Mouse (Mus musculus): ENCODE measurements around the gene Rpia. TPM values are rescaled to one million over a fixed set of nuclear protein-coding genes. Genes with fewer than 3 reads are reported as not detected.
"Not testable (repeated sequence)": the region's sequence is repeated elsewhere in the genome, so short reads cannot be mapped to it uniquely, and the experiment has no call there.

The Rpia gene
- total RNA-seq (2021), result 10 to 100 TPM; 11.2 to 12.5 TPM
- long read RNA-seq, experiment 1, partial matches to known transcripts, result 1 of 2 reads
- long read RNA-seq, experiment 1, other reads (novel, unspliced or antisense), result 1 of 2 reads
- long read RNA-seq, experiment 2, partial matches to known transcripts, result 2 of 2 reads
- long read RNA-seq, experiment 2, other reads (novel, unspliced or antisense), result 0 of 2 reads

DNA sequence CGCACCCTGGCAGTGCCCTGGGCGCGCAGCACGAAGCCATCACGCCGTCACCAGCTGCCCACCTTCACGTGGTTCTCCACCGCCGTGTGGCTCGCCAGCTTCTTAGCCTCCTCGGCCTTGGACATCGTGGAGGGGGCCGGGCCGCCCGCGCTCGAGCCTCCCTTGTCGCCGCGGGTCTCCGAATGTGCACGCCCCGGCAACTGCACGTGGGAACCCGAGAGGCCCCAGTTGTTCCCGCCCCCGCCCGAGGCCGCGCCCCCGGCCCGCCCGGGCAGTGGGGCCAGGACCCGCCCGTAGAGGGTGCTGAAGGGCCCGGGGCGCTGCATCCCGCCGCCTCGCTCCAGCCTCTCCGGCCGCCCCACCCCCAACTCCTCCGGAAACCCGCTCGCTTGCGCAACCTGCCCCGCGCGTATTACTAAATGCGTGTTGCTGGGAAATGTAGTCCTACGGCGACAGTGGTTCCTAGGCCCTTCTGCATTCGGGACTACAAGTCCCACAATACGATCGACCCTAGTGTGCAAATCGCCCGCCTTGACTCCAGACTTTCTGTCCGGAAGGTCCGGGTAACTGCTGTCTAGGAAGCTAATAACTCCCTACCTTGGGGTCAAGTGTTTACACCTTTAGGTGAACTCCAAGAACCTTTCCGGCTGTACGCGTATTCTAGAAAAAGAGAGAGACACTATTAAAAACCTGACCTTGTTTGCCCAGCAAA lies at the start of gene Rpia:
TSS of gene Rpia (minus strand) at position 409 of the 712 bp plus-strand sequence.
- H3K27ac ChIP-seq, result peak within 1 kb of the TSS; percentile 85
- TF ChIP-seq CTCF (conservative IDR thresholded peaks at IDR 0.05), result peak; percentile 73
- DNase-seq (ENCODE audit: low spot score in 2 of 2), result peak; percentile 96 to 98

DNA sequence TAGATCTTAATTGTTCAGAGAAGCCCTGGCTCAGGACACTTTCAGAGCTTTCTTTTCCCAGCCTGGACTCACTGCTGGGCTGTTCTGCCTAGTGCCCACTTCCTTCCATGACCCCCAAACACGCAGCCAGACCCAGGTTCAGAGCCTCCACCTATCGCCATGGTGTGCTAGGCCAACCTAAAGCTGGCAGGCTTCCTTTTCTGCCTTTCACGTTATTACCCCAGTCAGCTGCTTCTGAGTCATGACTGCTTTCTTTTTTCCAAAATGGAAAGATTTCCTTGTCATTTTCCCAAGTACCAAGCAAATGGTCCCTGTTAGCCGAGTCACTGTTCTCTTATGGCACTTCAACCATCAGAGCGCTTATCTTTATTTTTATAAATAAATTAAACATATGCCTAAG lies 48.2 kb upstream of the Rpia start:
- no peak overlapping the region for H3K4me3 ChIP-seq

More for the DNA sequence above, at the start of gene Rpia:
- peak within 1 kb of the TSS; percentile 73 for H3K4me3 ChIP-seq

DNA sequence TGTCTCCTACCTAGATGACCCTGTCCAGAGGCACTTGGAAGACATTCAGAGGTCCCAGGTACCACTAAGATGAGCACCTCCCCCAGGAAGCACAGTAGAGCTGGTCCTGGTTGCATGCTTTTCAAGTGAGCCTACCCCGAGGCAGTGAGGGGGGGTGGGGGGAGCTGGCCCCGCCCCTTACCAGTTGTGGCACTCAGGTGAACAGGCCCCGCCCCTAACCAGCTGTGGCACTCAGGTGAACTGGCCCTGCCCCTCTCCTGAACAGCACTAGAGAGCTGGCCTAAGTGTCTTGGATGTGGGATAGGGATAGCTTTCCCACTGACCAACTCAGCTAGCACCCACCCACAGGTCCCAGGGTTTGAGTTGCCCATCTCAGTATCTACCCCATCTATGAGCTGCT lies 46.5 kb upstream of the Rpia start:
- no peak for TF ChIP-seq CTCF (conservative IDR thresholded peaks at IDR 0.05)
- Histone ChIP-seq H3K4me3 (no peak overlapping the region), H3K27ac (no peak overlapping the region)
- no peak for DNase-seq (ENCODE audit: low spot score in 2 of 2)

More for the DNA sequence above, 48.2 kb upstream of the Rpia start:
- no peak for DNase-seq (ENCODE audit: low spot score in 2 of 2)
- no peak overlapping the region for H3K27ac ChIP-seq
- no peak for TF ChIP-seq CTCF (conservative IDR thresholded peaks at IDR 0.05)

DNA sequence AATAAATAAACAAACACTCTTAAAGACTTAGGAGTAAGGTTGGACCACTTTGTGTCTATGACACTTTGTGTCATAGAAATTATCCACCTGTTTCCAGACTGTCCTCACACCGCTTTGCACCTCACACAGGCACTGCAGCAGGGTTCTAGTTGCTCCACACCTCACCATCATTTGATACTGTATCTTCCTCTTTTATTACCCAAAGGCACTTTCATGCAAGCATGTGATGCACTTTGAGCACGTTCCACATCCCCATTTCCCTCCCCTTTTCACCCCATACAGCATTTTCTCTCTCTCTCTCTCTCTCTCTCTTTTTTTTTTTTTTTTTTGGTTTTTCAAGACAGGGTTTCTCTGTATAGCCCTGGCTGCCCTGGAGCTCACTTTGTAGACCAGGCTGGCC lies 45.3 kb upstream of the Rpia start:
- no peak overlapping the region for H3K27ac ChIP-seq
- no peak for DNase-seq (ENCODE audit: low spot score in 2 of 2)
- H3K4me3 ChIP-seq, result no peak overlapping the region
- TF ChIP-seq CTCF (conservative IDR thresholded peaks at IDR 0.05), result no peak

DNA sequence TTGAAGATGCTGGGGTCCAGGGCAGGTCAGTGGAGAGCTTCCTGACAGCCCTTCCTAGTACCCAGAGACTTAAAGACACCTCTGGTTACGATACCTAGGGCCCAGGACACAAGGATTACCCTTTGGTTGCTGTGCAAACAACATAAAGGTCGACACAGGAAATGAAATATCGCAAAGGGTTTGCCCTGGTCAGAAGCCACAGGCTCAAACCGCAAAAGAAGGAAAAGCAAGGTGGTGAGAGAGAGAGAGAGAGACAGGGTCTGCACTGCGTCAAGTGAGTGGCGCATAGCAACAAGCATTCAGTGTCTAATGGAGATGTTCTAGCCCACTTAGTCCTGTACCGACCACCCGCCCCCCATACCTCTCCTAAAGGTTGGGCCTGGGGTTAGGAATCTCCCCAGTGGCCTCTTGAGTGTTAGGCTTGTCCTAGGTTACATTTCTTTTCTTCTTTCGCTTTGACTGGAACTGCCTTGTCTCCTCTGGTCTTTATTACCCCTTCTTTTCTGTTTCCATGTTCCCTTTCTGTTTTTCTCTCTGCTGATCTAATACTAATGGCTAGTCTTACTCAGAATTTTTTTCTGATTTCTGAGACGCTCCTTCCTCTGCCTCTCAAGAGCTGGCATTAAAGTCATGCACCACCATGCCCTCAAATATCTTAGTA lies 39.3 kb upstream of the Rpia start:
- no peak for DNase-seq (ENCODE audit: low spot score in 2 of 2)
- H3K27ac ChIP-seq, result no peak overlapping the region
- TF ChIP-seq CTCF (conservative IDR thresholded peaks at IDR 0.05), result no peak
- no peak overlapping the region for H3K4me3 ChIP-seq

DNA sequence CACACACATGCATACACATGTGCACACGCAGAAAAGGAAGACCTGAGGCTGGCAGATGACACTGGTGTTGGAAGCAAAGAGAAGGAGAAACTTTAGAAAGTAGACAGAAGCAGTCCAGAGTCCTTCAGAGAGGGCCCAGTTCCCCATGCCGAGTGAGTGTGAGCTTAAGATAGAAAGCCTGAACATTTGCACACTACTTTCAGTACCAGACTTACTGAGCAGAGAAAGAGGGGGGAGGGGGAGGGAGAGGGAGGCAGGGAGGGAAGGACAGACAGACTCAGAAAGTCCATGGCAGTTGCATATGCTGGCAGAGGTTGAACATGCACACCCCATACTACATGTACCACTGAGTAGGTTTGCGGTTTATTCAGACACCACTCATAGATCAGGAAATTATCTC lies 38.5 kb upstream of the Rpia start:
- no peak overlapping the region for H3K4me3 ChIP-seq
- H3K27ac ChIP-seq, result no peak overlapping the region
- no peak for DNase-seq (ENCODE audit: low spot score in 2 of 2)
- TF ChIP-seq CTCF (conservative IDR thresholded peaks at IDR 0.05), result no peak

DNA sequence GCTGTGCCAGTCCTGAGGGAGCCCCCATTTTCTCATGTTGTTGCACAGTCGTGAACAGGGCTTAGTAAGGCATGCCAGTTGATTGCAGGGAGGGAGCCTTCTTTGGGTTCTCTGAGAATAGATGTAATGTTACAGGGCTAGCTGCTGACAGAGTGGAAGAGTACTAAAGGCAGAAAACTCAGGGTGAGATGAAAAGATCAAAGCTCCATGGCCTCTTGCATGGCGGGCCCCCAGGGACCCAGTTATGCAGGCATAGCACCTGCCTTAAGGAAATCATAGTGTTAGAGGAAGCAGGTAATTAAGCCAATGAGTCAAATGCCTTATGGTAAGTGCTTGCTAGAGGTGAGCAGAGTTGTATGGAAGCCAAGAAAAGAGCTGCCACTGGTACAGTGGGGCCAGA lies 37.4 kb upstream of the Rpia start:
- no peak overlapping the region for H3K4me3 ChIP-seq
- H3K27ac ChIP-seq, result no peak overlapping the region
- TF ChIP-seq CTCF (conservative IDR thresholded peaks at IDR 0.05), result no peak

DNA sequence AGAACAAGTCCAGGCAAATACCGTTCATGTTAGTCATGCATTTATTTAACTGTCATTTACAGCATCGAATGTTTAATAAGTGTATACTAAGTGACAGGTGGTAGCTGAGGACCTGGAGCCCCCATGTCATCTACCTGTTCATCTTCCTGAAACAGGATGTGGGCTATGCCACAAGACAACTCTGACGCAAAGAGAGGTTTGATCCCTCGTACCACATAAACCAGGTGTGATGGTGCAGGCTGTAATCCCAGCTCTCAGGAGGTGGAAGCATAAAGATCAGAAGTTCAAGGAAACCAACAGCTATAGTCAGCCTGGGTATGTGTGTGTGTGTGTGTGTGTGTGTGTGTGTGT lies 32.9 kb upstream of the Rpia start:
- no peak for DNase-seq (ENCODE audit: low spot score in 2 of 2)
- peak overlapping the region; percentile 67 for H3K4me3 ChIP-seq
- H3K27ac ChIP-seq, result peak overlapping the region; percentile 81
- TF ChIP-seq CTCF (conservative IDR thresholded peaks at IDR 0.05), result no peak

More for the DNA sequence above, 37.4 kb upstream of the Rpia start:
- no peak for DNase-seq (ENCODE audit: low spot score in 2 of 2)

DNA sequence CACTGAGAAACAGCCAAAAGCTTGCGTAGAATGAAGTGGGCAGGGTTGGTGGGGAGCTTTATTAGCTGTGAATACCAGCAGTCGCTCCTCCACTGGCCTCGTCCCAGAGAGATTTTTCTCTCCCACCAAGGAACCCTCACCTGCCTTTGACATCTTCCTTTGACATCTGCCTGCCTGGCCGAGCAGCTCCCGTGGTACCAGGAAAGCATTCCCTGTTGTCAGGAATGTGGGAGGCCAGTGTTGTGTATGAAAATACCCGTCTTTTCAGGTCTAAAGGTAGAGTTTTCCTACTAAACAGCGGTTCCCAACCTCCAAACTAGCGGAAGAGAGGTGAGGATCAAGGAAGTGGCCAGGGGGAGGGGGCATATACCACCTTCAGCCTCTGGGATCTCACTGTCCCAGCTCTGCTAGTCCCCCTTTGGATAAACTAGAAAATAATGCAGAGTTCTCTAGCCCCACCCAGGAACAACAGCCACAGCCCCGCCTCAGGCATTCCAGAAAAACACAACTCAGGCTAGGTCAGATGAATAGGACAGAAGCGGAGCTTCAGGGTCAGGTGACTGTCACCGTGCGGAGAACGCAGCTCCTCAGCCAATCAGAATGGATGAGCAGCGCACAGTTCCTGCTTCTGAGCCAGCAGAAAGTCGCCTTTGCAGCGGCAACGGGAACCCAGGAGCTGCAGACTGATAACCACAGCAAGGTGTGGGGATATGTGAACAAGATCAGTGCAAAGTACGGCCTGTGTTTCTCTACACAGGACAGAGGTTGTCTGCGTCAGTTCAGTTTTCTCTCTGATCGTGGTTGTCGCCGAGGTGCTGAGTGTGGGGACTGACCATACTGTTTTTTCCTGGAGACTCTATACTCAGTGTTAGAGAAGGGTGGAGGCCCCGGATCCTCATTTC lies 32.3 kb upstream of the Rpia start:
- TF ChIP-seq CTCF (conservative IDR thresholded peaks at IDR 0.05), result no peak

DNA sequence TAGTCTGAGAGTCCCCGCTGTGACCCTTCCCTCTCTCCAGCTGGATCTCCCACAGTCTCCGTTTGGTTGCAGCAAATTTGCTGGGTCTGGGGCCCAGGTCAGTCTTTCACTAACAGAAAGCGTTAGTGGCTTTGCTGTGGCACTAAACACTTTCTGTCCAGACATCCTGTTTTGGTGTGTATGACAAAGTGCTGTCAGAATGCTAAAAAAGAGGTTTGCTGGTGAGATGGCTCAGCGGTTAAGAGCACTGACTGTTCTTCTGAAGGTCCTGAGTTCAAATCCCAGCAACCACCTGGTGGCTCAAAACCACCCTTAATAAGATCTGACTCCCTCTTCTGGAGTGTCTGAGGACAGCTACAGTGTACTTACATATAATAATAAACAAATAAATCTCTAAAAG lies 31.2 kb upstream of the Rpia start:
- not testable (repeated sequence) for DNase-seq (ENCODE audit: low spot score in 2 of 2); H3K4me3 ChIP-seq; H3K27ac ChIP-seq
- 0 out of 2 replicates have a peak, but pooled peaks have one; percentile 10 for TF ChIP-seq CTCF (conservative IDR thresholded peaks at IDR 0.05)

More for the DNA sequence above, 32.3 kb upstream of the Rpia start:
- Histone ChIP-seq H3K27ac (peak overlapping the region; percentile 81), H3K4me3 (peak overlapping the region; percentile 67)
- DNase-seq (ENCODE audit: low spot score in 2 of 2), result peak; percentile 68 to 77

DNA sequence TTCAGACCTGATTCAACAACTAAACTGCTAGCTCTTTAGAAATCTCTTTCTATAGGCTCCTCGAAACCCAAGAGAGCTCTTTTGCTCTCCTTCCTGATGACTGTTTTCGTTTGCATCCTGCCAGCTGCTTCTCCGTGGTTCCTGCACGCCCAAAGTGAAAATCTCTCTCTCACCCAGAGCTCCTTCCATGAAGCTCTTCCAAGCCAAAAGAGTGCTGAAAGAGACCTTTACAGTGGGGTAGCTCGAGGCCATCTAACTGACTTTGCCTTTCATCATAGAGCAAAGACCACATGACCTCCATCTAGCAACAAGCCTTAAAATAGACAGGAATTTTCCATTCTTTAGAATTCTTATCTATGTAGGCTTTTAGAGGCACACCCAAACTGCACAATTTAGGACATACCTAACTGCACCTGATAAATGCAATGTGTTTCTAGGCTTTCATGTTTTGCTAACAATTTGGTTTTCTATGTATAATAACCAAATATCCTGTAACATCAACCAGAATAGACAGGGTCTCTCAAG lies 30.4 kb upstream of the Rpia start:
- Histone ChIP-seq H3K27ac (no peak overlapping the region), H3K4me3 (no peak overlapping the region)
- DNase-seq (ENCODE audit: low spot score in 2 of 2), result no peak
- TF ChIP-seq CTCF (conservative IDR thresholded peaks at IDR 0.05), result no peak

DNA sequence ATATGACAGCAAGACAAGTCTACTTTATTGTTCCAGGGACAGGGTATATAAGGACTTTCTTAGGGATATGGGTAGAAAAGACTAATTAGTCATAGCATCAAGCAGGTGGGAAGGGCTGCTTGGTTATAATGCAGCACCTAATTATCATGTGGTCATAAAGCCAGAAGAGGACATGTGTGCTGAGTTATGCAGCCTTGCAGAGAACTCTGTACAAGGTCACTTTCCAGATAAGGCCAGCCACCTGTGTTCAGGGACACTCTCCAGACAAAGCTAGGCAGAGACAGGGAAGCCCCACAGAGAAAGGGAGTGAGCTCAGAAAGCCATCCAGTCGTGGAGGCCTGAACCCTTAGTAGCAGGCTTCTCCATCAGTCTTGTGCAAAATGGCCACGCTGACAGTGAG lies 29.5 kb upstream of the Rpia start:
- Histone ChIP-seq H3K4me3 (no peak overlapping the region), H3K27ac (no peak overlapping the region)
- DNase-seq (ENCODE audit: low spot score in 2 of 2), result no peak
- TF ChIP-seq CTCF (conservative IDR thresholded peaks at IDR 0.05), result no peak
